Mouse (Mus musculus) ES-Bruce4 (cell line): ENCODE measurements around the gene Hist1h3g.

ENCODE experiments used
- CTCF ChIP-seq: IDR thresholded peaks from one replicate; pipeline ENCODE4 v1.8.1; 2011; ENCODE audit warnings: low read depth, low read length
- POLR2A ChIP-seq: IDR thresholded peaks from one replicate; pipeline ENCODE4 v1.8.1; 2011; ENCODE audit warnings: low read length; ENCODE audit not compliant: insufficient read depth

- TF ChIP-seq CTCF (no peak), POLR2A (no peak)
Observed at GRCm38 (mm10) chr13:23513517-23513916, 21.7 kb upstream of the Hist1h3g start.
